In genomic region chr2:156974967-156975366, GRCm38 (mm10) we compare ENCODE assay signal across 12 mouse cellular contexts. TPM values are rescaled to one million over a fixed set of nuclear protein-coding genes. Genes with fewer than 3 reads are reported as not detected.
DNase-seq lines count a peak whose midpoint lies in the region; ATAC-seq lines count a peak whose summit lies in the region.
"Had no signal": no experiment of that assay in that cellular context is flagged by ENCODE, and none has a peak within 500 bp of the region (broad histone marks: within the 10 kb centered on the region; RNA-seq: fewer than 3 reads in every experiment).

No protein-coding gene starts in this region.

- H3K27ac ChIP-seq in heart, embryonic 12.5 days (ENCODE audit: poor library complexity, severe bottlenecking): peak overlapping the region; percentile 70
- peak overlapping the region; percentile 86 for H3K27ac ChIP-seq in heart, embryonic 15.5 days
- H3K27ac ChIP-seq: embryonic facial prominence, embryonic 10.5 days; intestine, embryonic 15.5 days had no signal

- H3K9me3 ChIP-seq in heart, embryonic 12.5 days (replicated peaks): no peaks in the 10 kb centered on the region
- no peaks in the 10 kb centered on the region for H3K9me3 ChIP-seq in heart, embryonic 15.5 days (replicated peaks)
- H3K9me3 ChIP-seq: embryonic facial prominence, embryonic 10.5 days; intestine, embryonic 15.5 days had no signal

- no peaks in the 10 kb centered on the region for H3K36me3 ChIP-seq in heart, embryonic 12.5 days
- H3K36me3 ChIP-seq in heart, embryonic 15.5 days: no peaks in the 10 kb centered on the region
- H3K36me3 ChIP-seq: embryonic facial prominence, embryonic 10.5 days; intestine, embryonic 15.5 days had no signal

- peak overlapping the region; percentile 49 for H3K4me2 ChIP-seq in heart, embryonic 12.5 days
- peak overlapping the region; percentile 49 for H3K4me2 ChIP-seq in heart, embryonic 15.5 days
- H3K4me2 ChIP-seq: intestine, embryonic 15.5 days had no signal

- H3K4me1 ChIP-seq in heart, embryonic 12.5 days (replicated peaks): peaks cover 39% of the 10 kb centered on the region
- peaks cover 36% of the 10 kb centered on the region for H3K4me1 ChIP-seq in heart, embryonic 15.5 days (replicated peaks)

- 9% methylated on average over 2 of the region's 2 CpGs for WGBS in heart, embryonic 12.5 days
- 13% methylated on average over 2 of the region's 2 CpGs for WGBS in heart, embryonic 15.5 days

- H3K27me3 ChIP-seq in heart, embryonic 12.5 days (replicated peaks): no peaks in the 10 kb centered on the region
- H3K27me3 ChIP-seq in heart, embryonic 15.5 days: no peaks in the 10 kb centered on the region
- H3K27me3 ChIP-seq: intestine, embryonic 15.5 days had no signal

- no peak overlapping the region for H3K9ac ChIP-seq in heart, embryonic 12.5 days
- H3K9ac ChIP-seq in heart, embryonic 15.5 days: no peak overlapping the region
- H3K9ac ChIP-seq: intestine, embryonic 15.5 days had no signal

- no peak for DNase-seq in heart, postnatal 25 days (ENCODE audit: low spot score)
- DNase-seq in lung, postnatal 25 days (ENCODE audit: low spot score): peak; percentile 15
- DNase-seq in lung, postnatal 14 days: no peak
- peak; percentile 29 to 34 for DNase-seq in thymus, postnatal 36 days
- DNase-seq in frontal cortex, postnatal 10 days (ENCODE audit: low spot score in 2 of 2): no peak
- no peak for DNase-seq in layer of hippocampus, adult 11-12 months (ENCODE audit: low spot score)
- DNase-seq: cerebellum, adult 8-10 months; right cerebral cortex, adult 18-20 months had no signal

- peak; percentile 81 for ATAC-seq in heart, embryonic 12.5 days (ENCODE audit: insufficient number of reproducible peaks, low FRiP score)
- peak; percentile 82 for ATAC-seq in heart, embryonic 15.5 days (replicated peaks; ENCODE audit: insufficient number of reproducible peaks, insufficient read depth, low FRiP score, low read depth)
- ATAC-seq: intestine, embryonic 15.5 days had no signal

- intact Hi-C loops in heart, postnatal 25 days (cut with DNase I): no loop called here

- no peak overlapping the region for H3K4me3 ChIP-seq in heart, embryonic 12.5 days
- H3K4me3 ChIP-seq in heart, embryonic 15.5 days: no peak overlapping the region
- H3K4me3 ChIP-seq: embryonic facial prominence, embryonic 10.5 days; intestine, embryonic 15.5 days had no signal

RNA-seq across cellular contexts. Expression of gene Ndrg3, which starts 16.9 kb away (rescaled TPM):
- 31.3 and 32.3 TPM in 2 replicates for polyA plus RNA-seq in heart, embryonic 12.5 days (2016; fragmentation: Nextera tagmentation; extraction: Ambion mirVana)
- total RNA-seq in heart, postnatal 25 days (2021): 10 to 100 TPM; 19.6 to 20.4 TPM
- polyA plus RNA-seq in heart, embryonic 15.5 days (2015; fragmentation: Nextera tagmentation; extraction: Ambion mirVana): 28.6 and 51.0 TPM in 2 replicates

RNA-seq across cellular contexts. Expression of gene Dsn1, which starts 32.0 kb away (rescaled TPM):
- polyA plus RNA-seq in heart, embryonic 12.5 days (2016; fragmentation: Nextera tagmentation; extraction: Ambion mirVana): 39.1 and 41.0 TPM in 2 replicates
- 1 to 10 TPM; 1.5 to 2.1 TPM for total RNA-seq in heart, postnatal 25 days (2021)
- polyA plus RNA-seq in heart, embryonic 15.5 days (2015; fragmentation: Nextera tagmentation; extraction: Ambion mirVana): 30.4 and 31.4 TPM in 2 replicates

Comparison
In these comparisons a context has a peak if more than half of its experiments do, and no peak if none do; other contexts are left out.
1. DNase-seq: peak in lung, postnatal 25 days (single experiment) and thymus, postnatal 36 days (2 of 2); none in heart, postnatal 25 days (single experiment), lung, postnatal 14 days (single experiment), frontal cortex, postnatal 10 days (0 of 2) and layer of hippocampus, adult 11-12 months (single experiment).